Mouse (Mus musculus) urinary bladder, postnatal 4 days (tissue): ENCODE measurements around the gene Fgd5.
A peak's percentile ranks its signal among the peaks of the same experiment; 100 is the strongest.
"Not testable (repeated sequence)": the region's sequence is repeated elsewhere in the genome, so short reads cannot be mapped to it uniquely, and the experiment has no call there.

Experiments
- DNase-seq, 2 experiments: peaks; one replicate each; pipeline ENCODE4 v3.0.0; 2021 to 2022; ENCODE audit warnings: low spot score in 2 of 2

The Fgd5 gene

DNA sequence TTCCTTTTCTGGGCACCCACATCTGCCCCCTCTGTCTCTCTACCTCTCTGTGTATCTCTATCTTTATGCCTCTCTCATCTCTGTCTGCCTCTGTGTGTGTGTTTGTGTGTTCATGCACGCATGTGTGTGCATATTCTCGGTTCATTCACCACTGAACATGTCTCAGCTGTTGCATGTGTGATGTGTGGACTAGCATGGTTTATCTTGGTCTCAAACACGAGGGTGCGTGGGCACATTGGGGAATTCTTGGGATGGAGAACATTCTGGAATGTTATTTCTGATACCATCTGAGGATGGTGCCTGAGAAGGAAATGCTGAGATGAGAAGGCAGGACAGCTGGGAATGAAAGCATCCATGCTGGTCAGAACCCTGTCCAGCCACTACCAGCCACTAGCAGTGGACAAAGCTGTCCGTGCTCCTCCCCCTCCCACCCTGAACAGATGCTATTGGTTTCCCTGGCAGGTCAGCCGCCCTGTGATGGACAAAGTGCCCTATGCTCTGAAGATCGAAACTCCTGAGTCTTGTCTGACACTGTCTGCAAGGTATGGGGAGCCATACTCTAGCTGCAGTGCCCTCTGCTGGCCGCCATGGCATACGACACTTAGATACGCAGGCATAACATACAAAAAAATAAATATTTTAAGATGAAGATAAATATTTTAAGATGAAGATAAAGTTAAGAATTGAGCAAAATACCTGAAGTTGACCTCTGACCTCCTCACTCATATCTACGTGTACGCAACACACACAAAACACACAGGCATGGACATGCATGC lies 87.2 kb downstream of the Fgd5 start:
- no peak for DNase-seq

DNA sequence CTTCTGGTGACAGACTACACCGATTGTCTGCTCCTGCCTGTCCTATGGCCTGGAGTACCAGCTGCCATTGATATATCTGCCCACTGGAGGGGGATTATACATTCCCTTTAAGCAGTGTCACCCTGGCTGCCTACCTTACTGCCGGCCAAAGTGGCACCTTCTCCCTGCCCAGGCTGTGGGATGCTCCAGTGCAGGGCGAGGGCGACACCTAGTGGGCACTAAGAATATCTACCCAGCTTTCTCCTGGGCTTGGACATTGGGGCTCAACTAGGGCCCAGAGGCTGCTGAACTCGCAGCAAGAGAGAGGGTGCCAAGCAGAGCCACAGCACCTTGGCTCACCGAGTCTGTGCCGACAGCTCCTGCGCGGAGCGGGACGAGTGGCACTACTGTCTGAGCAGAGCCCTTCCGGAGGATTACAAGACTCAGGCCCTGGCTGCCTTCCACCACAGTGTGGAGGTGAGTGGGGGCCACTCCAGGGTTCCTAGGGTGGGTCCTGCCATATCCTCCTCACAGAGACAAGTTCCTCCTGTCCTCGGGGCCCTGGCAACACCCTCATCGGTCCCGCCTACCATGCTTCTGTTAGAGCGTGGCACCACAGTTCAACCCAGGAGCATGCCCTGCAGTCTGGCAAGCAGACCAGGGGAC lies 88.6 kb downstream of the Fgd5 start:
- peak; percentile 58 to 77 for DNase-seq

DNA sequence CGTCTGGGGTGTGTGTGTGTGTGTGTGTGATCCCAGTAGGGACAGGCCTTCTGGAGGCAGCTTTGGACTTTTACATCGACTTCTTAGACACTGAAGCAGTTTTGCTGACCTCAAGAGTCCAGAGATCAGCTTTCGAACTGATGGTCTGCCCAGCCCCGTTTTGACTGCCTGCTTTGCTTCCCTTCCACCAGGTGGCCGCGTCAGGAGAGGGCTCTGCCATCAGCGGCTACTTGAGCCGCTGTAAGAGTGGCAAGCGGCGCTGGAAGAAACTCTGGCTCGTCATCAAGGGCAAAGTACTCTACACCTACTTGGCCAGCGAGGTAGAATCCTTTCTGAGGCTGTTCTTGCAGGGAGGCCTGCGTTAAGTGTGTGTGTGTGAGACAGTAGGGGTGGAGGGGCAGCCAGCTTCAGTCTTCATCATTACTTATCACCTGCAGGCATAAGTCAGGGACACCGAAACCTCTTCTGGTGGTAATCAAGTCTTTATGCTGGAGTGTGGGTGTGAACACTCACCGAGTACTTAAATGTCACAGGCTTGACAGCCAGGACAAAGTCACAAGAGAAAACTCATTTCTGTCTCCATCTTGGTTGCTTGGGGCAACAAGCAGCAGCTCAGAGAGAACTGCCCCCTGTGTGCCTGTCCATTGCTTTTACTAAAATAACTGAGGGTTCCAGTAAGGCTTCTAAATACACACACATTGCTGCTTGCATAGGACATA lies 92.6 kb downstream of the Fgd5 start:
- no peak for DNase-seq

DNA sequence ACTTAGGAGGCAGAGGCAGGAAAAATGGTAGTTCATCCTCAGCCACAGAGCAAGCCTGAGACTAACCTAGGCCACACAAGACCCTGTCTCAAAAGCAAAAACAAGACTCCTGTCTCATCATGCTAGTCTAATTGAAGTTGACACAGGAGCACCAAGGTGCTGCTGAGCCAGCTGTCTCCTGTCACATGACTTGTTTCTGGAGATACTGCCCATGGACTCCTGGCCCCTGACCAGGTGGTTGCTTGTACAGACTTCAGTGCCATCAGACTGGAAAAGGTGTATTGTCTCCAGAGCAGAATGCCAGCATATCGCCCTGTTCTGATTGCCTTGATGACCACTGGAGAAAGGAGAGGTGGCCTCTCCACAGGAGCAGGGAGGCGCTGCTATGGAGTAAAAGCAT lies 102.1 kb downstream of the Fgd5 start:
- DNase-seq, result no peak

DNA sequence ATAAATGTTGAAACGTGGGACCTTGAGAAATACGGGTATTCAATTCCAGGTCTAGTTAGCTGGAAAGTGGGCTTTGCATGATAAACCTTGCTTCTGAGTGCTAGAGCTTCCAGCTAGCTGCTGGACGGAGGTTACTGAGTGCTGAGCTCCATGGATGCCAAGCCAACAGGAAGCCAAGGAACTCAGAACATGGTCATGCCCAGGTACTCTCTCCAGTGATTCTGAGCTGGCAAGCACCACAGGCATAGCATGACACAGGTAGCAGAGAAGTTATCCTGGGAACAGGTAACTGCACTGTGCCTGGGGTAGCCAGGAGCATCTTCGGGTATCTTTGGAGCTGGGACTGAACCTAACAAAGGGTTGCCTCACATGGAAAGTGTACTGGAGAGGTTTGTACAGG lies 104.1 kb downstream of the Fgd5 start:
- no peak for DNase-seq

DNA sequence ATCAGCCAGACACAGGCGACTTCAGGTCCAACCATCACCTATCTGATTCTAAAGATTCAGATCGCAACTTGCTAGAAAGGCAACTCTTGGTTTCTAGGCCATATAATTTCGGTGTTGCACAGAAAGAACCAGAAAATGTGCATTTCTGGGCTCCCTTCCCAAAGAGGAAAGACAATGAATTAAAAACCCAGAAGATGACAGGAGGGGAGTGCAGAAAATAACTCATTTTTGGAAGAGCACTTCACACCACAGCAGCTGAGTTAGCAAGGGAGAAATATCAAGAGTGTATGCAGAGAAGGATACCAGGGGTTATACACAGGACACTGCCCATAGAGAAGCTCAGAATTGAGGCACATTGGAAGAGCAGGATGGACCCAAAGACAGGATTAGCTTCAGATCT lies 106.3 kb downstream of the Fgd5 start:
- DNase-seq, result no peak

DNA sequence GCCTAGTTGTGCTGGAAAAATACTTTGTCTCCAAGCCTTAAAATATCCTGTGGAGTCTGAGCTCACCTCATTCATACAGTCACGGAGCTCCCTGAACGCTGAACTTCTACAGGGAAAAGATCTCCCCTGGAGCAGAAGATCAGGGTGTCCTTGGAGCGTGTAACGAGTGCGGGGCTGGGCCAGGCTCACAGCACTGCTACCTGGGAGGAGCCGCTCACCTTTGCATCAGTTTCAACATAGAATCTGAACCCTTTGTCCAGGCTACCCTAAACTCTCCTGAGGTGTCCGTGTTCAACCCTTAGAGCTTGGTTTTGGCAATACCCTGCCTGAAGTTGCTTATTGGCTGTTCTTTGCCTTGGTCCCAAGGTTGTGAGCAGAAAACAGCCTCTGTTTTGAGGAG lies 110.5 kb downstream of the Fgd5 start:
- DNase-seq, result not testable (repeated sequence)

DNA sequence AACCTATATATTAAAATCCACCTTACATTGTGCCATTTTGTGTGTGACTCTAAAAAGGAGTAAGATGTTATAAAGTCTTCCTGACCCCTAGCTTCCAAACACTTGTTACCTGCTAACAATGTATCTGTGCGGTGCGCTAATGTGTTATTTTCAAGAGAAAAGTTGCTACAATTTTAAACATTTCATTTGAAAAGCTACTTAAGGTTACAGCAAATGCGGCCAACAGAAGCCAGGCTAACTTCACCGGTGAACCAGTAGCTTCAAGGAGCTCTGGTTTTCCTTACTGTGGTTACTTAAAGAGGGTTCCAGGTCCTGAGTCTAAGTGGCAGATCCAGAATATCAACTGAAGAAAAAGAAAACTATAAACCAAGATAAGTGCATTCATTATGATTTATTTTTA lies 111.3 kb downstream of the Fgd5 start:
- DNase-seq, result no peak

DNA sequence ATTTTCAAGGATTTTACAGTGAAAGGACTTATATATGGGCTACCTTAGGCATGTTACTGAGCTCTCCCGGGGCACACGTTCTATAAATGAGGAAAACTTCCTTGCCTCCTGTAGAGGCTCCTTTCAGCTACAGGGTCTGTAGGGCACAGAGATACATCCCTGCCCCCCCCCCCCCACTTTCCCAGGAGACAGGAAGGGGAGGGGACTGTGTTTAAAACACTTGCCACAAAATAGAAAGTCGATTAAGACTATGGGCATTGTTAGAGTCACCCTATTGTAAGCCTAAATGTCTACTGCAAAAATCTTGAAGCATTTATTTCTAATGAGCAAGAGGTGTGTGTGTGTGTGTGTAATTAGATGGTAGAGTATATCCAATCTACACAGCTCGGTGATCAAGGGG lies 111.8 kb downstream of the Fgd5 start:
- no peak for DNase-seq

DNA sequence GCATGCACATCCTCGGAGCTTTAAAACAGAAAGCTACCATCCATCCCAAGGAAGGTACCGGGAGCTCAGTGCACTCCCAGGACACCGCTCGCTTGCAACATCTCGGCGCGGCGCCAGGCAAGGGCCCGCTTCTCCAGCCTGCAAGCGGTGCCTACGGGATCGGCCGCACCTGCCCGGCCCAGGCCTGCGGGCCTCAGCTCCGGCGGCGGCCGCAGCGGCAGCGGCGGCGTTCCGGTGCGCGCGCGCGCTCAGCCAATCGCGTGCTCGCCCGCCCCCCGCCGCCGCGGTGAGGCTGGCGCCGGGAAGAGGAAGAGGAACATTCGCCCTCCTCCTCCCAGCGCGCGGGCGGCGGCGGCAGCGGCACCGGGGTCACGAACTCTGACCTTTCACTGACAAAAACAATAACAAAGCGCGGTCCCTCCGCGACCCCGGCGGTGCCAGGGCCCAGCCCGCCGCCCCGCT lies 112.5 kb downstream of the Fgd5 start, which contains the start of gene Nr2c2:
Gene Nr2c2 (plus strand): TSS at position 261 of the 462 bp plus-strand sequence.
- peak; percentile 80 to 85 for DNase-seq

DNA sequence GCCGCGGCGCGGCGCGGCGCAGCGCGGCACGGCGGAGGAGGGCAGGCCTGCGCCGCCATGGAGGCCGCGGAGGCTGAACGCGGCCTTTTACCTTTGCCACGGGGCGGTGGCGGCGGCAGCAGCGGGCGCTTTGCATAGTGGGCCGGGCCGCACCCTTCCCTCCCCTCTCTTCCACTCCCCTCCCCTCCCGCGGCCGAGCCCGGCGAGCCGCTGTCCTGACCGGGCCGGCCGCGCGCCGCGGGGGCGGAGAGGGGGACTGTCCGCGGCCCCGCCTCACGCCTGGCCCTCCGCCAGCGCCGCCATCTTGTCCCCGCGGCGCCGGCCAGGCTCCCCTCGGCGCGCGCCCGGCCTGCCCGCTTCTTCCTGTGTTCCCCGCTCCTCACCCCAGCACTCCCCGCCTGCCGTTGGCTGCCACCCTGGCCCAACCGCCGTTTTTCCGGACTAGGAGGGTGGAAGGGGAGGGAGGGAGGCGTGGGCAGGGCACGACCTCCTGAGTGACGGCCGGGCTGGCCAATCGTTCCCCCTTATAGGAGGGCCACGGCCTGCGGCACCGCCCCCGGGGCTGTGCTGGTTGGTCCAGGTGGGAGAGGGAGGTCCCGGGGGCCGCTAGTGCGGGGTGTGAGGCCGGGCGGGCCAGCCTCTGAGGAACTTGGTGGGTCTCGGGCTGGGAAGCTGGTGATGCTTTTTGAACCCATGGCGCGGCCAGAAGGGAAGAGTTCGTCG lies 113.2 kb downstream of the Fgd5 start:
- peak; percentile 100 for DNase-seq

DNA sequence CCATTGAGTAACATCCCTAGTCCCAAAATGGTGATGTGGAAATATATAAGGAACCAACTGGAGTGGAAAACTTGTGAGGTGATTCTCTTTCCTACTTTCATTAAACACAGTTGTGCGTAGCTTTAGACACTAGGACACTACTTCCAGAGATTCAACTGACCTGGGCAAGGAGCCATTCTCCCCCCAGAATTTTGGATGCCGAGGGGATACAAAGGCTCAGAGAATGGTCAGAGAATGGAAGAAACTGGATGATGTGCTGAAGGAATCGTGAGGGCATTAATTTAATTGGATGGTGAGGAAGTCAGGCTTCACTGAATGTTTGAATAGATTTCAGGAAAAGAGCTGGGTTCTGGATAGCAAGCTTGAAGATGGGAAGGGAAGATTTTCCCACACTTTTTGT lies 114.1 kb downstream of the Fgd5 start:
- DNase-seq, result no peak

DNA sequence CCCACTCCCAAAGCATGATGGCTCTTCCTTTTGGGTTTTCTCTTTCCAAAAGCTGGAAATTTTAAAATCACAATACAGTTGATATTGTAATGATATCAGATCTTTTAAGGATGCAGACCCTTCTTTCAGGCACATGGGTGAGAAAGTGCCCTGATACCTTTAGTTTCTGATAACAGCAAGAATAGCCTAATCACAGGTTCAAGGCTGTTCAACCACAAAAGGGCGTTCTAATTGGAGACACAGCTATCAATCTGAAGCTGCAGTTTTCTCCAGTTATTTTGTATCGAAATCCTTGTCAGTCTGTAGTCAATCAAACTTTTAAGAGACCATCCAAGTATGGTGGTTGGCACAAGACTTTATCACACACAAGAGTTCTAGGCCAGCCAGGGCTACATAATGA lies 115.2 kb downstream of the Fgd5 start:
- no peak for DNase-seq

DNA sequence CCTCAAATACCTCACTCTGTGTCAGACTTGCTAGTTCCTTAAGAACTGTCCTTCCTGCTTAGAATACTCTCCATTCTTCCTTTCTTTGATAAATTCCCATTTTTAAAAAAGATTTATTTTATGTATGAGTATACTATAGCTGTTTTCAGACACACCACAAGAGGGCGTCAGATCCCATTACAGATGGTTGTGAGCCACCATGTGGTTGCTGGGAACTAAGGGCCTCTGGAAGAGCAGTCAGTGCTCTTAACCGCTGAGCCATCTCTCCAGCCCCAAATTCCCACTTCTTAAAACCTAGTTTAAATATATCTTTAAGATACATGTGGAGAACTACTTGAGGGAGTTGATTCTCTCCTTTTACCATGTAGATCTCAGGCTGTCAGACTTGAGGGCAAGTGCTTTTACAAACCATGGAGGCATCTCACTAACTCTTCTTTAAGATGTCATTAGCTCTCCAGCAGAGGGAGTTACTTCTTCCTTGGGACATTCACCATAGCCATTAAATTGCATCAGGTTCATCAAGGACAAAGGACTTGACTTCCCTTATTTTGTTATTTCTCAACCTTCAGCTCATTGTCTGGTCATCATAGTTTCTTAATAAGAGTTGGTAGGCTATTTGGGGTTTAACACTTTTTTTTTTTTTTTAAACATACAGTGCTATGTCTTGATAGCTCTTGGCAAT lies 122.1 kb downstream of the Fgd5 start:
- DNase-seq, result no peak

DNA sequence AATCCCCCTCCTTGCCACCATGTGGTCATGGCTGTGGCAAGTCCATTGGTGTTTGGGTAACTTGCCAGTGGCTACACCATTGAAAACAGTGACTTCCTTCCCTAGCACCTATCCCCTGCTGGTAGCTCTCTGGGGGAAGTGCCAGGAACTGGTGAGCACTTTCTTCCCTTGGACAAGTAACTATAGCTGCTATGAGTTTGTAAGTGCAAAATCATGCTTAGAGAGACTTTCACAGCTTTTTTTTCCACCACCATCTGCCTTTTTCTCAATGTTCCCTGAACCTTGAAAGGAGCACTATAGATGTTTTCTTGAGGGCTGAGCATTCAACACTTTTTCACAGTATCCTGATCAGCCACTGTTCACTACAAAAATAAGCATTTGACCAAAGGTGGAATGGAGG lies 145.9 kb downstream of the Fgd5 start:
- no peak for DNase-seq
